Mouse (Mus musculus) megakaryocyte, embryonic 14.5 days (primary cell): ENCODE data around the gene Mrc2.

ENCODE experiments used
- FLI1 ChIP-seq: IDR thresholded peaks from 2 replicates; pipeline ENCODE4 v1.6.1; 2012; ENCODE audit warnings: low read length, inconsistent platforms, mixed read lengths
- GATA1 ChIP-seq: IDR thresholded peaks from 3 replicates; pipeline ENCODE4 v1.6.1; 2012; ENCODE audit warnings: mixed read lengths, low read length, inconsistent platforms, borderline replicate concordance

GRCm38 (mm10) chr11:105293901-105294494 lies 1.6 kb downstream of the Mrc2 start:
- TF ChIP-seq GATA1 (no peak), FLI1 (no peak)
